13 mouse cellular contexts compared by ENCODE assay signal in genomic region chr15:62533233-62533632, GRCm38 (mm10).
A peak's percentile ranks its signal among the peaks of the same experiment; 100 is the strongest.
DNase-seq lines count a peak whose midpoint lies in the region; ATAC-seq and TF ChIP-seq lines count a peak whose summit lies in the region.
"Had no signal": no experiment of that assay in that cellular context is flagged by ENCODE, and none has a peak within 500 bp of the region (broad histone marks: within the 10 kb centered on the region; RNA-seq: fewer than 3 reads in every experiment).

No protein-coding gene starts in this region.

- no peak for ATAC-seq in lung, embryonic 14.5 days (ENCODE audit: insufficient read depth)
- peak; percentile 99 for ATAC-seq in liver, postnatal 0 days
- no peak for ATAC-seq in midbrain, embryonic 16.5 days

- TF ChIP-seq POLR2A in lung, adult 2 months (IDR thresholded peaks at IDR 0.05; ENCODE audit: borderline replicate concordance, extremely low read depth, low read depth, low read length): no peak

- TF ChIP-seq CTCF in lung, embryonic 14.5 days (IDR thresholded peaks at IDR 0.05; ENCODE audit: low read depth): no peak
- no peak for TF ChIP-seq CTCF in lung, adult 2 months (IDR thresholded peaks at IDR 0.05; ENCODE audit: insufficient read depth, low read length)
- no peak for TF ChIP-seq CTCF in liver, postnatal 0 days (IDR thresholded peaks at IDR 0.05; ENCODE audit: low read depth)

- TF ChIP-seq EP300 in liver, postnatal 0 days (IDR thresholded peaks at IDR 0.05; ENCODE audit: low read depth): peak; percentile 81

- no peak overlapping the region for H3K4me2 ChIP-seq in lung, embryonic 14.5 days
- no peak overlapping the region for H3K4me2 ChIP-seq in liver, postnatal 0 days (ENCODE audit: low read depth, low read length)
- H3K4me2 ChIP-seq in midbrain, embryonic 16.5 days (ENCODE audit: low read length): no peak overlapping the region
- H3K4me2 ChIP-seq: embryonic facial prominence, embryonic 13.5 days; limb, embryonic 12.5 days had no signal

- no peaks in the 10 kb centered on the region for H3K4me1 ChIP-seq in lung, embryonic 14.5 days (ENCODE audit: insufficient read depth)
- H3K4me1 ChIP-seq in lung, adult 2 months (ENCODE audit: control insufficient read depth, insufficient read depth, low read length): no peaks in the 10 kb centered on the region
- H3K4me1 ChIP-seq in liver, postnatal 0 days (ENCODE audit: insufficient read depth): no peaks in the 10 kb centered on the region
- no peaks in the 10 kb centered on the region for H3K4me1 ChIP-seq in midbrain, embryonic 16.5 days (ENCODE audit: control insufficient read depth, insufficient read depth, low read length)
- H3K4me1 ChIP-seq: embryonic facial prominence, embryonic 13.5 days; limb, embryonic 12.5 days; midbrain, embryonic 10.5 days had no signal

- no peak overlapping the region for H3K9ac ChIP-seq in lung, embryonic 14.5 days
- no peak overlapping the region for H3K9ac ChIP-seq in liver, postnatal 0 days (replicated peaks)
- H3K9ac ChIP-seq in midbrain, embryonic 16.5 days (ENCODE audit: low read depth, low read length): no peak overlapping the region
- H3K9ac ChIP-seq: embryonic facial prominence, embryonic 13.5 days; limb, embryonic 12.5 days had no signal

- H3K9me3 ChIP-seq in lung, embryonic 14.5 days (ENCODE audit: low read depth, low read length): no peaks in the 10 kb centered on the region
- H3K9me3 ChIP-seq in liver, postnatal 0 days (ENCODE audit: low read length): no peaks in the 10 kb centered on the region
- H3K9me3 ChIP-seq in midbrain, embryonic 16.5 days (replicated peaks; ENCODE audit: control insufficient read depth, low read length, poor library complexity, severe bottlenecking): no peaks in the 10 kb centered on the region
- H3K9me3 ChIP-seq: embryonic facial prominence, embryonic 13.5 days; G1E; limb, embryonic 12.5 days; midbrain, embryonic 10.5 days had no signal

- H3K27me3 ChIP-seq in lung, embryonic 14.5 days (ENCODE audit: insufficient read depth, low read length): no peaks in the 10 kb centered on the region
- no peaks in the 10 kb centered on the region for H3K27me3 ChIP-seq in liver, postnatal 0 days (ENCODE audit: insufficient read depth, low read length)
- no peaks in the 10 kb centered on the region for H3K27me3 ChIP-seq in midbrain, embryonic 16.5 days (ENCODE audit: control insufficient read depth, insufficient read depth, low read depth, low read length)
- H3K27me3 ChIP-seq: embryonic facial prominence, embryonic 13.5 days; limb, embryonic 12.5 days had no signal

- intact Hi-C loops in heart, postnatal 10 days (cut with DNase I): no loop called here

- H3K4me3 ChIP-seq in lung, embryonic 14.5 days (ENCODE audit: low read depth, low read length): no peak overlapping the region
- H3K4me3 ChIP-seq in lung, adult 2 months (replicated peaks; ENCODE audit: extremely low read depth, low read depth, low read length): no peak overlapping the region
- no peak overlapping the region for H3K4me3 ChIP-seq in liver, postnatal 0 days (ENCODE audit: low read depth, low read length)
- H3K4me3 ChIP-seq in midbrain, embryonic 16.5 days (ENCODE audit: low read depth, low read length): no peak overlapping the region
- H3K4me3 ChIP-seq: embryonic facial prominence, embryonic 13.5 days; limb, embryonic 12.5 days; midbrain, embryonic 10.5 days had no signal

- DNase-seq in lung, embryonic 14.5 days: peak; percentile 47
- DNase-seq in lung, adult 2 months: no peak
- DNase-seq in adrenal gland, postnatal 25 days: peak; percentile 11
- DNase-seq in heart, postnatal 10 days: peak; percentile 38 to 43
- DNase-seq in liver, postnatal 0 days: peak; percentile 59
- DNase-seq in B cell, adult 2 months: no peak
- DNase-seq: cerebellum, adult 2 months; spleen, adult 18-20 months had no signal

- no peaks in the 10 kb centered on the region for H3K36me3 ChIP-seq in lung, embryonic 14.5 days (ENCODE audit: insufficient read depth)
- H3K36me3 ChIP-seq in liver, postnatal 0 days (replicated peaks; ENCODE audit: insufficient read depth, low read length): no peaks in the 10 kb centered on the region
- H3K36me3 ChIP-seq in midbrain, embryonic 16.5 days (ENCODE audit: control insufficient read depth, insufficient read depth, low read length): no peaks in the 10 kb centered on the region
- H3K36me3 ChIP-seq: embryonic facial prominence, embryonic 13.5 days; G1E; limb, embryonic 12.5 days; midbrain, embryonic 10.5 days had no signal

- 55% methylated on average over 2 of the region's 2 CpGs for WGBS in lung, embryonic 14.5 days
- WGBS in lung, adult 2 months: 46% methylated on average over 2 of the region's 2 CpGs
- 47% methylated on average over 2 of the region's 2 CpGs for WGBS in liver, postnatal 0 days (ENCODE audit: insufficient replicate concordance)
- 76% methylated on average over 2 of the region's 2 CpGs for WGBS in midbrain, embryonic 16.5 days

- no peak overlapping the region for H3K27ac ChIP-seq in lung, embryonic 14.5 days (ENCODE audit: low read depth)
- peak overlapping the region; percentile 66 for H3K27ac ChIP-seq in liver, postnatal 0 days (ENCODE audit: low read depth)
- H3K27ac ChIP-seq in midbrain, embryonic 16.5 days (ENCODE audit: low read length): no peak overlapping the region
- H3K27ac ChIP-seq: embryonic facial prominence, embryonic 13.5 days; limb, embryonic 12.5 days; midbrain, embryonic 10.5 days had no signal

Comparison
In these comparisons a context has a peak if more than half of its experiments do, and no peak if none do; other contexts are left out.
1. DNase-seq: peak in lung, embryonic 14.5 days (single experiment), adrenal gland, postnatal 25 days (single experiment), heart, postnatal 10 days (2 of 2) and liver, postnatal 0 days (single experiment); none in lung, adult 2 months (single experiment) and B cell, adult 2 months (0 of 2).